Mouse (Mus musculus): ENCODE results near the gene Ubc. TPM values are rescaled to one million over a fixed set of nuclear protein-coding genes. Genes with fewer than 3 reads are reported as not detected.
"Not testable (repeated sequence)": the region's sequence is repeated elsewhere in the genome, so short reads cannot be mapped to it uniquely, and the experiment has no call there.

The Ubc gene
- polyA plus RNA-seq (2015; fragmentation: Nextera tagmentation; extraction: Ambion mirVana): 1,393 and 1,417 TPM in 2 replicates

DNA sequence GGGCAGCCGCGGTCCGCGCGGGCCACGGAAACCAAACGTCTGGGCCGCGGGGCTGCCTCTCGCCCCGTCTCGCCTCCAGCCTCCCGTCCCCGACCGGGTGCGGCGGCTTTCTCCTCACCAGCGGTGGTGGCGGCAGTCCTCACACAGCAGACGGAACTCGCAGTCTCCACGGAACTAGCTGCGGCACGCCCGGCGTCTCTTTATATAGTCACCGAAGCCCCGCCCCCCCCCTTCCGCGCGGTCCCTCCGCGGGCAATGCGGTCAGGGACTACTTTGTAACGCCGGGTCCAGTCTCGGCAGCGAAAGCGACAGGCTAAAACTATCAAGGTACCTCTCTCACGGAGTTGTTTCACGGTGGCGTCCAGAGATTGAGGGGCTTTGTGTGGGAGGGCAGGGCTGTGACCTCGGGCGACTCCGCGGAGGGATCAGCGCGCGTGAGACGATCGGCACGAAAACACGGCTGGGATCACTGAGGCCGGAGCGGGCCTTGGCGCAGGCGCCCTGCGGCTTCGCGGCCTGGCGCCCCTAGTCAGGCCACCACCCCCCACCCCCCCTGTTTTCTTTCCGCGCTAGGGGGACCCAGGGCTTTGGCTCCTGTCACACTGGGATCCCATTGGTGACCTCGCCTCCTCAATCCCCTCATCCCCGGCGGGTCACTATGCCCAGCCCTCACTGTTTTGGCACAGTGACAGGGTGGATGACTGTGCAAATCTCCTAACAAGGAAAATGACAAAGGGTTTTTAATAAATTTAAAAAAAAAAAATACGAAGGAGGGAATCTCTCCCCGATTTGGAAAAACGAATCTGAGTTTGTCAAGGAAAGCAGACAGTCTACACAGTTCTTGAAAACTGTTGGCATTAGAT, at the start of gene Ubc:
TSS of gene Ubc (minus strand) at position 624 of the 863 bp plus-strand sequence.
- Histone ChIP-seq H3K9ac (peak within 1 kb of the TSS; percentile 96), H3K36me3 (peaks cover 12% of the 10 kb centered on the region), H3K9me3 (no peaks in the 10 kb centered on the region), H3K4me2 (peak within 1 kb of the TSS; percentile 81), H3K27me3 (no peaks in the 10 kb centered on the region), H3K4me1 (replicated peaks) (peaks cover 55% of the 10 kb centered on the region), H3K4me3 (peak within 1 kb of the TSS; percentile 76), H3K27ac (replicated peaks) (peak within 1 kb of the TSS; percentile 96)
- WGBS: under 1% methylated on average over 68 of the region's 69 CpGs
- ATAC-seq (ENCODE audit: low FRiP score, low read depth): peak; percentile 40

DNA sequence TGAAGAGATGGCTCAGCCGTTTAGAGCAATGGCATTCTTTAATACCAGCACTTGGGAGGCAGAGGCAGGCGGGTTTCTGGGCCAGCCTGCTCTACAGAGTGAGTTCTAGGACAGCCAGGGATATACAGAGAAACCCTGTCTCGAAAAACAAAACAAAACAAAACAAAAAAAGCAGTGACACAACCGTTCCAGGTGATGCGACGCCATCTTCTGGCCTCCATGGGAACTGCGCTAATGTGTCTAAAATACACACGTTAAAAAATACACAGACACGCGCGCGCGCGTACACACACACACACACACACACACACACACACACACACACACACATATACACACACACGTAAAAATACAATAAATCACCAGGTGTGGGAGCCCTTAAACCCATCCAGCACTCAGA, 44.3 kb upstream of the Ubc start:
- peaks cover 20% of the 10 kb centered on the region for H3K36me3 ChIP-seq
- H3K27me3 ChIP-seq; ATAC-seq (ENCODE audit: low FRiP score, low read depth); H3K9me3 ChIP-seq; H3K9ac ChIP-seq; H3K27ac ChIP-seq (replicated peaks): not testable (repeated sequence)
- peak overlapping the region; percentile 84 for H3K4me3 ChIP-seq
- WGBS: 55% methylated on average over 15 of the region's 15 CpGs
- H3K4me1 ChIP-seq (replicated peaks): peaks cover 13% of the 10 kb centered on the region
- peak overlapping the region; percentile 81 for H3K4me2 ChIP-seq

DNA sequence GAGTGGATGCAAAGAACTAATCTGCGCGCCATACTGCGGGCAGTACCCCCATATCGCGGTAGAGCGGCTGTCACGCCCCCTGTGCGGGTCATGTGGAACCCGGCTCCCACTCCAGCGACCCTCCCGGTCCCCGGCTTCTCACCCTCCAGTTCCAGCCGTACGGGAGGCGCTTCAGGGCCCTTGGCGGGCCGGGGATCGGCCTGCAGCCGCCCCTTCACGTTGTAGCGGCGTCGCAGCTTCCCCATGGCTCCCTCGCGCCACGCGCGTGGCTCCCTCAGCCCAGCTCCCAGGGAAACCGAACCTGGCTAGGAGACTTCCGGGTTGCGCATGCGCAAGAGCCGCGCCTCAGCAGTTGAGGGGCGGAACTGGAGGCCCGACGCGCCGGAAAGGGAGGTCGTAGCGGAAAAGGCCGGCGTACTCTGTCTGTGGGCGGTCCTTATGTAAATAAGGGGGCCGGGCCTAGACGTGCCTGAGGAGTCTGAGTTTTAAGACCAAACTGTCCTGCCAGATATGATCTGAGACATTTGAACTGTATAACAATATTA, 43.9 kb upstream of the Ubc start, which contains the start of gene Dhx37:
TSS of gene Dhx37 (minus strand) at position 329 of the 545 bp plus-strand sequence.
- Histone ChIP-seq H3K9ac (peak within 1 kb of the TSS; percentile 83), H3K4me2 (peak within 1 kb of the TSS; percentile 81), H3K4me1 (replicated peaks) (peaks cover 13% of the 10 kb centered on the region), H3K27me3 (no peaks in the 10 kb centered on the region), H3K9me3 (no peaks in the 10 kb centered on the region), H3K4me3 (peak within 1 kb of the TSS; percentile 84), H3K36me3 (peaks cover 25% of the 10 kb centered on the region), H3K27ac (replicated peaks) (peak within 1 kb of the TSS; percentile 78)
- under 1% methylated on average over 46 of the region's 46 CpGs for WGBS
- ATAC-seq (ENCODE audit: low FRiP score, low read depth): peak; percentile 96

DNA sequence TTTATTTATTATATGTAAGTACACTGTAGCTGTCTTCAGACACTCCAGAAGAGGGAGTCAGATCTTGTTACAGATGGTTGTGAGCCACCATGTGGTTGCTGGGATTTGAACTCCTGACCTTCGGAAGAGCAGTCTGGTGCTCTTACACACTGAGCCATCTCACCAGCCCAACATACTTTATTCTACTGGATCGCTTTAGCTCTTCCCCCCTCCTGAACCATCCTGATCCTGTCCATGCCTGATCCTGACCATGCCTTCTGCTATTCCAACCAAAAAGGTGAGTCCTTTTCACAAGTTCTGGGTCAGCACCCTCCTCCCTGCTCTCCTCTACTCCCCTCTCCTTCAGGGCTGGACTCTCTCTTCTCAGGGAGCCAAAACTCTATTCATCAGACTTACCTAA, 42.3 kb upstream of the Ubc start:
- peak overlapping the region; percentile 81 for H3K4me2 ChIP-seq

DNA sequence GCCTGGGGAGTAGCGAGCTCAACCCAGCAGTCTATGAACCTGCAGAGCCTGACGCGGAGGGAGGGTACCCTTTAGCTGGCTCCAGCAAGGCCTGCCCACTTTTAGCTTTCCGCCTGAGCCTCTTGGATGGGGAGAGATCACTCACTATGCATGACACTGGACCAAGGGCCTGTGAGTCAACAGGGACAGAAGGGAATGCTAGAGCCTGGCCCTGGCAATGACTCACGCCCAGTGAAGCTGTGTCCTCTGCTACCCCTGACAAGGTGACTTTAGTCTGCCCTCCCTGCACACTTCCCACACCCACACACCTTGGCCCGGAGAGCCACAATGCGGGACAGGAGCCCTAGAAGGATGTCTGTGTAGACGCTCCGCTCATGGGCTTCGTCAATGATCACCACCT, 36.3 kb upstream of the Ubc start:
- H3K9me3 ChIP-seq: no peaks in the 10 kb centered on the region
- H3K27me3 ChIP-seq: no peaks in the 10 kb centered on the region
- H3K9ac ChIP-seq: no peak overlapping the region
- no peak for ATAC-seq (ENCODE audit: low FRiP score, low read depth)
- no peak overlapping the region for H3K4me2 ChIP-seq
- no peak overlapping the region for H3K27ac ChIP-seq (replicated peaks)
- no peaks in the 10 kb centered on the region for H3K4me1 ChIP-seq (replicated peaks)
- 97% methylated on average over 10 of the region's 10 CpGs for whole genome bisulfite sequencing
- peaks cover 96% of the 10 kb centered on the region for H3K36me3 ChIP-seq
- H3K4me3 ChIP-seq: no peak overlapping the region

More for the DNA sequence above, 42.3 kb upstream of the Ubc start:
- not testable (repeated sequence) for H3K27me3 ChIP-seq; H3K9me3 ChIP-seq; H3K27ac ChIP-seq (replicated peaks); H3K4me3 ChIP-seq; ATAC-seq (ENCODE audit: low FRiP score, low read depth); H3K9ac ChIP-seq
- WGBS: 93% methylated on average over 2 of the region's 2 CpGs
- Histone ChIP-seq H3K4me1 (replicated peaks) (peaks cover 13% of the 10 kb centered on the region), H3K36me3 (peaks cover 40% of the 10 kb centered on the region)

DNA sequence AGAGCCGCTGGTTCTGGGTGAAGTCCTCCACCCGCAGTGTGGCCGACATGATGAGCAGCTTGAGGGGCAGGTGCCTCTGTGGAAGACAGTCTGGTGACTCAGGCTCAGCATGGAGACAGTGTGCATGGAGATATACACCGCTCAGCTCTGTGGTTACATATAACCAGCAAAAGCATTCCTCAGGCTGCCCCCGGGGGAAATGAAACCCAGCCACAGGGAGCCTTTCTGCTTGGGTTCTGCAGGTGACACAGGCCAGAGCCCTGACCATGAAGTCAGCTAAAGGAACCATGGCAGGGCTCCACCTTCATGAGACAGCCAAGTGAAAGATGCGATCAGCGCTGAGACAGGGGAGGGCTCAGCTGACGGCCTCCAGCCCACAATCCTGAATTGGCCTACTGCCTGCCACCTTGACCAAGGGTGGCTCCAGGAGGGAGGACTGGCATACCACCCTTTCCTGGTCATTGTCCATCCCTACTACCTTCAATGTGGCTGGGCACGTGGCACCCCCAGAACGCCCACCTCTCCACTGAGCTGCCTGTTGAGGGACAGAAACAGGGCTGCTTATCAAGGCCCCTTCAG, 35.8 kb upstream of the Ubc start:
- H3K4me3 ChIP-seq: no peak overlapping the region
- no peaks in the 10 kb centered on the region for H3K27me3 ChIP-seq
- WGBS: 96% methylated on average over 10 of the region's 10 CpGs
- ATAC-seq (ENCODE audit: low FRiP score, low read depth): no peak
- no peak overlapping the region for H3K9ac ChIP-seq
- H3K4me1 ChIP-seq (replicated peaks): no peaks in the 10 kb centered on the region
- H3K27ac ChIP-seq (replicated peaks): no peak overlapping the region
- H3K36me3 ChIP-seq: peaks cover 96% of the 10 kb centered on the region
- H3K4me2 ChIP-seq: no peak overlapping the region
- no peaks in the 10 kb centered on the region for H3K9me3 ChIP-seq

DNA sequence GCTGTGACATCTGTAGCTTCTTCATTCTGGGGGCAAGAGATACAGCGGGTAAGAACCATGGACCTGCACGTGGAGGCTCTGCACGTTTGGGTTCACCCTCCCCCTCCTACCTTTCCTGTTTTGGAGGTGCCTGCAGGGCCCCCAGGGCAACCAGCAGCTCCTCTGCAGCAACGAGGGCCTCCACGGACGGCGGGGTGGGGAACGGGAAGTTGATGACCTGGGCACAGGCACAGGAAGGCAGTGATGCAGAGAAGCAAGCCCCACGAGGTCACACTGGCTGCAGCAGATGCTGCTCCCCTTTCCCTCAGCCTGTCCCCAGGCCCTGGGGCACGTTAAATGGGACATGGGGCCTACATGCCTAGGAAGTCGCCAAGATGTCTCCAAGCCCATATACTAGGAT, 29.1 kb upstream of the Ubc start:
- Histone ChIP-seq H3K9me3 (no peaks in the 10 kb centered on the region), H3K9ac (no peak overlapping the region), H3K4me2 (no peak overlapping the region), H3K4me1 (replicated peaks) (no peaks in the 10 kb centered on the region), H3K27me3 (no peaks in the 10 kb centered on the region), H3K4me3 (no peak overlapping the region), H3K36me3 (peaks cover 92% of the 10 kb centered on the region), H3K27ac (replicated peaks) (no peak overlapping the region)
- no peak for ATAC-seq (ENCODE audit: low FRiP score, low read depth)
- 82% methylated on average over 11 of the region's 11 CpGs for WGBS

DNA sequence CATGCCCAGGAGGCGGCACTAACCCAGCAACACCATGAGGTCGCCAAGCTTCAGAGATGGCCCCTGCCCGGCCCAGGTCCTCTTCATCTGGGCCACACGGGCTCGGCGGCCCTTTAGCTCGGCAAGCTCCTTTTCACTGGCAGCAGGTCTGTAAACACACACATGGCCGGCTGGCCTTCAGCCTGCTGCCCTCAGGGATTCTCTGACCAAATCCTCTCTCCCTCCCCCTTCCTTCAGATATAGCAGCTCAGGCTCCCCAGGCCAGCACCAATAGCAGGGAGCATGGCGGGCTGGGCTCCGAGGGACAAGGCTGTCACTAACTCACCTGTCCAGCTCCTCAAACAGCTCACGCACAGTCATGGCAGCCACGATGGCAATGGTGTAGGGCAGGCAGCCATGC, 28.6 kb upstream of the Ubc start:
- no peaks in the 10 kb centered on the region for H3K4me1 ChIP-seq (replicated peaks)
- no peak overlapping the region for H3K4me3 ChIP-seq
- peaks cover 92% of the 10 kb centered on the region for H3K36me3 ChIP-seq
- no peak overlapping the region for H3K4me2 ChIP-seq
- no peak overlapping the region for H3K27ac ChIP-seq (replicated peaks)
- 93% methylated on average over 12 of the region's 12 CpGs for WGBS
- ATAC-seq (ENCODE audit: low FRiP score, low read depth): no peak
- H3K9me3 ChIP-seq: no peaks in the 10 kb centered on the region
- no peaks in the 10 kb centered on the region for H3K27me3 ChIP-seq
- H3K9ac ChIP-seq: no peak overlapping the region

DNA sequence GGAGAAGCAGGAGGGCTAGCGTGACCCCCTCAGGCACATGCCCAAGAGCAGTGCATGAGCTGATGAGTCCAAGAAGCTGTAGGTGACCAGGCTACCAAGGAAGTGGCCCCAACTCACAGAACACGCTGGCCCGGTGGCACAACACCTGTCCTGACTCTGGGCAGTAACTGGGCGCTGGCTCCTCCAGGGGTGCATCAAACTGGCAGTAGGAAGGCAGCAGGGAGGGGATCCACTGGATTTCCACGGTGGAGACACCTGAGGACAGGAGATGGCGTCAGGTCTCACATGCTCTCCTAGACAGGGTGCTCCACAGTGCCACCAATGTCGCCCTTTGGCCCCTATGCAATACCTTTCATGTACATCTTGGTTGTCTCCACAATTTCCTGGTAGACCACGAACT, 26.2 kb upstream of the Ubc start:
- no peak for ATAC-seq (ENCODE audit: low FRiP score, low read depth)
- H3K4me2 ChIP-seq: no peak overlapping the region
- WGBS: 96% methylated on average over 8 of the region's 8 CpGs
- no peak overlapping the region for H3K4me3 ChIP-seq
- peaks cover 76% of the 10 kb centered on the region for H3K36me3 ChIP-seq
- H3K4me1 ChIP-seq (replicated peaks): no peaks in the 10 kb centered on the region
- H3K27me3 ChIP-seq: no peaks in the 10 kb centered on the region
- no peak overlapping the region for H3K9ac ChIP-seq
- H3K9me3 ChIP-seq: no peaks in the 10 kb centered on the region
- no peak overlapping the region for H3K27ac ChIP-seq (replicated peaks)

DNA sequence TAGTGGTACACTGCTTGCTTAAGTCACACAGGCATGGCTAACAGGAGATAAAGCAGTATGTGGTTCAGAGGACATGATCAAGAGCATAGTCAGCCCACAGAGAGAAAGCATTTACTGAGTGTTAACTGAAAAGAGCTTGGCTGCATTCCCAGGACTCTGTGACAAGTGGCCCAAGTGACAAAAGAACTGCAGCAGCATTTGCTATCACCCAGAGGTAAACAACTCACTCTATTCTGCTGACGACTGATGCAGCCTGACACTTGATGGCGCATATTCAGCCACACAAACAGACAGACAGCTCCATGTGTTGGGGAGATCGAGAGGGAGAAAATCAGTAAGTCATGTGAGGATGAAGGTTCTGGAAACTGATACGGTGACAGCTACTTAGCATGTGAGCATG, 23.8 kb upstream of the Ubc start:
- ATAC-seq (ENCODE audit: low FRiP score, low read depth): no peak
- peaks cover 53% of the 10 kb centered on the region for H3K36me3 ChIP-seq

DNA sequence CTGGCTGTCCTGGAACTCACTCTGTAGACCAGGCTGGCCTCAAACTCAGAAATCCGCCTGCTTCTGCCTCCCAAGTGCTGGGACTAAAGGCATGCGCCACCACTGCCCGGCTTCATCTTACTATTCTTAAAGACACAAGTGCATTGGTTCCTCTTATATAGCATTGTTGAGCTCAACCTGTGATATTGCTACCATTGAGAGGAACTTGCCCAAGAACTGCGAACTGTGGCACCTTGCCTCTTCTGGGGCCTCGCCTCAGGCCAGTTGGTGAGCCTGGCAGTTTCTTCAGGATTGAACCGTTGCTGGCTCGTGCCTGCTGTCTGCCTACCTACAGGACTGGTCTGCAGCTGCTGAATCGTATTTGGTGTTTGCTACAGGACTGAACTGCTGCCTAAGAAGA, 22.5 kb upstream of the Ubc start:
- H3K9ac ChIP-seq; H3K4me2 ChIP-seq; ATAC-seq (ENCODE audit: low FRiP score, low read depth); H3K27ac ChIP-seq (replicated peaks); H3K4me1 ChIP-seq (replicated peaks); H3K27me3 ChIP-seq; H3K4me3 ChIP-seq; H3K9me3 ChIP-seq: not testable (repeated sequence)
- 92% methylated on average over 8 of the region's 8 CpGs for WGBS
- H3K36me3 ChIP-seq: peaks cover 41% of the 10 kb centered on the region

More for the DNA sequence above, 23.8 kb upstream of the Ubc start:
- no peak overlapping the region for H3K4me3 ChIP-seq
- H3K9ac ChIP-seq: no peak overlapping the region
- no peak overlapping the region for H3K4me2 ChIP-seq
- H3K9me3 ChIP-seq: no peaks in the 10 kb centered on the region
- no peaks in the 10 kb centered on the region for H3K27me3 ChIP-seq
- WGBS: 70% methylated on average over 4 of the region's 4 CpGs
- no peak overlapping the region for H3K27ac ChIP-seq (replicated peaks)
- 0 out of 2 replicates have a peak, but pooled peaks cover 5% of the 10 kb centered on the region for H3K4me1 ChIP-seq (replicated peaks)

DNA sequence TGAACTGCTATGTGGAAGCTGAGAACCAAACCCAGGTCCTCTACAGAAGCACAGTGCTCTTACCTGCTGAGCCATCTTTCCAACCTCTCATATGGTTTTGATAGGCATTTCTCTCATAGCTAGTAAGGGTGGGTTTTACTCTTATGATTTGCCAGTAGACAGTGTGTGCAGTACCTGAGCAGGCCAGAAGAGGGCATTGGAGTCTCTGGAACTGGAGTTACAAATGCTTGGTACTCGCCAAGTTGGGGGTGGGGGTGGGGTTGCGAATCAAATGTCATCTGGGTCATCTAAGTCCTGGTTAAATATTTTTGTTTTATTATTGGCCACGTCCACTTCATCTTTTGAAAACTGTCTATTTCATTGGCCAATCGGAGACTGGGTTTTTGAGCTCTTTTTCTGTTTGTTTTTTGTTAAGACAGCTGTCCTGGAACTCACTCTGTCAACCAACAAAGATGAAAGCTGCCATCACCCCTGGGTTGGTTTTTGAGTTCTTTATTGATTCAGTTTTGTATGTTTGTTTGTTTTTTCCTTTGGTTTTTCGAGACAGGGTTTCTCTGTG, 22.0 kb upstream of the Ubc start:
- Histone ChIP-seq H3K36me3 (peaks cover 36% of the 10 kb centered on the region), H3K4me3 (no peak overlapping the region), H3K4me1 (replicated peaks) (peaks cover 11% of the 10 kb centered on the region), H3K9me3 (no peaks in the 10 kb centered on the region), H3K9ac (no peak overlapping the region), H3K27ac (replicated peaks) (no peak overlapping the region), H3K27me3 (no peaks in the 10 kb centered on the region), H3K4me2 (no peak overlapping the region)
- ATAC-seq (ENCODE audit: low FRiP score, low read depth): no peak
- WGBS: 59% methylated on average over 5 of the region's 5 CpGs
